Mouse (Mus musculus): ENCODE measurements around the gene Prkaa1.

DNA sequence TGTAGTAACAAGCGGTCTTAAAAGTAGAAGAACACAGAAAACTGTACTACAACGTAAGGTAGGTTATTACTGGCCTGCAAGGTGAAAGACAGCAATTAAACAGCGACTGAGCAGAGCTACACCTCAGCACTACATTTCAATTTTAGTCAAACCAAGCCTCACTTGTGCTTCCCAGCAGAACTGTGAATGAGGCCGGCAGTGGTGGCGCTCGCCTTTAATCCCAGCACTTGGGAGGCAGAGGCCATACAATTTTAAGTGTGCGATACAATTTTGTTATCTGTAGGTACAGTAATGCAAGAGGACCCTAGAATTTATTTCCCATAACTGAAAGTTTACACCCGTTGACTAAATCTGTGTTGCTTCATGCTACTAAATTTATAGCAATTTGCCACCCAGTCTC is 28.5 kb upstream of the Prkaa1 start:
- TF ChIP-seq CTCF (IDR thresholded peaks at IDR 0.05; ENCODE audit: borderline replicate concordance, insufficient read depth, low read depth, low read length): no peak
- no peak for TF ChIP-seq POLR2A (IDR thresholded peaks at IDR 0.05; ENCODE audit: borderline replicate concordance, insufficient read depth, low read length)
